Mouse (Mus musculus): Measurements from ENCODE around the gene Tubd1.

Gene Tubd1

DNA sequence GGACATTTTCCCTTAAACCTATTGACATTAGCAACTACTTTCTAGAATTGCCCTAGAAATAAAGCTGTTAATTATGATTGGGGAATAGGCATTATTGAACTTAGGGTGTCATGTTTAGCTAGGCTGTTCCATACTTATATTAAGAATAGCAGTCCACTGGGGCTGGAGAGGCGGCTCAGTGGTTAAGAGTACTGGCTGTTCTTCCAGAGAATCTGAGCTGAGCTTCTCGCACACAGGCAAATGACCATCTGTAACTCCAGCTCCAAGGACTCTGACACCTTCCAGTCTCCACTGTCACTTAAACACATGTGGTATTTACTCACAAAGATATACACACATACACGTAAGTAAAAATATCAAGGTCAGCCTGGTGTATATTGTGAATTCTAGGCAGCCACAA, 52.2 kb downstream of the Tubd1 start:
- no peak for TF ChIP-seq GATA4 (IDR thresholded peaks at IDR 0.05; ENCODE audit: insufficient replicate concordance, low read length)

- no peak for TF ChIP-seq GATA4 (IDR thresholded peaks at IDR 0.05; ENCODE audit: insufficient replicate concordance, low read length)
Measured at GRCm38 (mm10) chr11:86598154-86598553, 53.4 kb downstream of the Tubd1 start.

DNA sequence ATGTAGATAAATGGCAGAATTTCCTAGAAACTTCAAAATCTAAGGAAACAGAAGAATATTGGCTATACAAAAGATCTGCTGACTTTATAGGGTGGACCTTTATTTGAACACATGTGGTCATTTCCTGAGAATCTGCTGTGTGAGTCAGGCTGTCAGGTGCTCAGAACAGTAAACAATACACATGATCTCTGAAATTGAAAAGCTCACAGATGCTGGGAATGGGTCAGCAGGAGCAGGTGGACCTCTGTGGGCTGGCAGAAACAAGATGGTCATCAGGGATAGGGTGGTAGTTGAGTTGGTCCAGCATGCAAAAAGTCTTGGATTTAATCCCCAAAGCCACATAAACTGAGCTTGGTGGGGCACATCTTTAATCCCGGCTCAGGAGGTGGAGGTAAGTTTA, 53.8 kb downstream of the Tubd1 start:
- no peak for TF ChIP-seq GATA4 (IDR thresholded peaks at IDR 0.05; ENCODE audit: insufficient replicate concordance, low read length)

DNA sequence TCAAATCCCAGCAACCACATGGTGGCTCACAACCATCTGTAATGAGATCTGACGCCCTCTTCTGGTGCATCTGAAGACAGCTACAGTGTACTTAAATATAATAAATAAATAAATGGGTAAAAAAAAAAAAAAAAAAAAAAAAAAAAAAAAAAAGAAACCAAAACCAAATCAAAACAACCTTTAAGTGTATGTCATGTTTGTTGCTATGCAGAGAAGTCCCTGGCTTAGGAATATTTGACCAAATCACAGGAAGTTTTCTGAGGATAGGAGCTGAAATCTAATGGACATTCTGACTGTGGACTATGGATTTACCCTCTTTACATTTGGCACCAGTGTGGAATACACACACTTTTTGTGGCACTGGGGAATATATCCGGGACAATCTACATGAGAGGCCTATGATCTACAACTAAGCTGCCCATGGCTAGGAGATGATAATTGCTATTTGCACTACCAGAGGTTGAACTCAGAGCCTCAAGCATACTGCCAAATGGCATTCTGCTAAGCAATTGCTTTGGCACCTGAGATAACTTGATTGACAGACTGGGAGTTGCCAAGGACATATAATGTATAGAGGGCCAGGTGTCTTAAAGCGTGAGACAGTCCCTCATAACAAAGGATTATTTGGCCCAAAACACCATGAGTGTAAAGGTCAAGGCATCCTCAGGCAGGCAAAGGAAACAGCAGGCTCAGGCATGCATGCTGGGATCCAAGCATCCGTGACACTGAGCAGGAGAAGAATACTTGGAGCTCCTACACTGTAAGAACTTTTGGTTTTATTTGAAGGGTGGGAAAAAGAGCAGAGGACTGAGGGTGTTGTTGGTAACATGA, 54.8 kb downstream of the Tubd1 start:
- no peak for TF ChIP-seq GATA4 (IDR thresholded peaks at IDR 0.05; ENCODE audit: insufficient replicate concordance, low read length)

DNA sequence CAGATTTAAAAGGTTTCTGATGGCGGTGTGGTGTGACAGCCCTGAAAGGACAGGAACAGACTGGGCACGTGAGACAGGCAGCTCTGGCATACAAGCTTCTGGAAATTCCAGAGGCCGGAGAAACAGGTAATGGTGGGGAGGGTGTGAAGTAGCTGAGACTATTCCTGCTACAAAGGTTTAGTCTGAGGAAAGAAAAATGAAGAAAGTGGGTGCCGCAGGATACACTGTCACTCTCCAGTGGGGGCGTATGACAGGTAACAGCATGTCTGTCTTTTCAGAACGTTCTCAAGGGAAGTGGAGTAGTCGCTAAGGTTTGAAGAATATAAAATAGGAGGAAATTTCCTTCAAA, 55.4 kb downstream of the Tubd1 start:
- no peak for TF ChIP-seq GATA4 (IDR thresholded peaks at IDR 0.05; ENCODE audit: insufficient replicate concordance, low read length)

DNA sequence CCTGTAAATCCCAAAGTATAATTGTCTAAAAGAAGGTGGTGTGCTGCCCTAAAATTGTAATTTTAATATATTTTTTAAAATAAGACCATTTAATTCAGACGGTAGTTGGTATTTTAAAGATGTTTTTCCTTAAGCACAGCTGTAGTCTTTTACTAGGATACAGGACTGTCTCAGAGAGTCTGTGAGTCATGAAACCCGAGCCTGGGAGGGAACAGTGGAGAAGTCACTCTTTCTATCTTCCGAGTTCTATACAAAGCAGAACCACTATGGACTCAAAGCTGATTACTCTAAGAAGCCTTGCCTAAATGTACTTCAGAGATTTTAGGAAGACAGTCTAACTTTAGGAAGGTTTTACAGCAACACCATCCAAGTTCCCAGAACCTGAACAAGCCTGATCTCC, 57.3 kb downstream of the Tubd1 start:
- no peak for TF ChIP-seq GATA4 (IDR thresholded peaks at IDR 0.05; ENCODE audit: insufficient replicate concordance, low read length)

DNA sequence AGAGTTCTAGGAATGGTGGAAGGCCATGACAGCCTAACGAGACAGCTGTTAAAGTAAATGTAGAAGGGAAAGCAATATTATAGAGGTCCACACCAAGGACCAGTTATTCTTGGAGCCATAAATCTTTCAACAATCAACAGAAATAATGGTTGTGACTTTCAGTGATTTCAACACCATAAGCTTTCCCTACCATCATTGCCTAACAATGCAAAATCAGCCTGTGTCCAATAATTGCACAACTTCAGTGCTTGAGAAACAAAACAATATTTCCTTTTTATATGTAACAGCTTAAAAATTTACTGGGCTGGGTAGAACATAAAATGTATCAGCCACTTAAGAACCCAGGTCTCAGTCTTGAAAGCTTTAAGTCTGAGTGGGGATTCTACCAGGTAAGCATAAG, 58.9 kb downstream of the Tubd1 start:
- no peak for TF ChIP-seq GATA4 (IDR thresholded peaks at IDR 0.05; ENCODE audit: insufficient replicate concordance, low read length)

DNA sequence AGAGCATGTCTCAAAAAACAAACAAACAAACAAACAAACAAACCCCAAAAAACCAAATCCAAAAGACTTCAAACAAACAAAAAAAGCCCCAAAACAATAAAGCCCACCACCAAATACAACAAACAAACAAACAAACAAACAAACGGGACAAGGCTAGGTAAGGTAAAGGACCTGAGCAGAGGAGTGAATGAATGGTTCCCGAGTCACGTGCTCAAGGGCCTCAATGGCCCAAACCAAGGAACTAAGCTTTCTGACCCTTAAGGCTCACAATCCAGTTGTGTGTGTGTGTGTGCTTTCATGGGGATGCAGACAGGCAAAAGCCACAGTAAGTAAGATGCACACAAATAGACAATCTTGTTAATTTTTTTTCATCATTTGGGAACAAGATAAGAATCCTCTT, 59.5 kb downstream of the Tubd1 start:
- TF ChIP-seq GATA4 (IDR thresholded peaks at IDR 0.05; ENCODE audit: insufficient replicate concordance, low read length) = no peak

DNA sequence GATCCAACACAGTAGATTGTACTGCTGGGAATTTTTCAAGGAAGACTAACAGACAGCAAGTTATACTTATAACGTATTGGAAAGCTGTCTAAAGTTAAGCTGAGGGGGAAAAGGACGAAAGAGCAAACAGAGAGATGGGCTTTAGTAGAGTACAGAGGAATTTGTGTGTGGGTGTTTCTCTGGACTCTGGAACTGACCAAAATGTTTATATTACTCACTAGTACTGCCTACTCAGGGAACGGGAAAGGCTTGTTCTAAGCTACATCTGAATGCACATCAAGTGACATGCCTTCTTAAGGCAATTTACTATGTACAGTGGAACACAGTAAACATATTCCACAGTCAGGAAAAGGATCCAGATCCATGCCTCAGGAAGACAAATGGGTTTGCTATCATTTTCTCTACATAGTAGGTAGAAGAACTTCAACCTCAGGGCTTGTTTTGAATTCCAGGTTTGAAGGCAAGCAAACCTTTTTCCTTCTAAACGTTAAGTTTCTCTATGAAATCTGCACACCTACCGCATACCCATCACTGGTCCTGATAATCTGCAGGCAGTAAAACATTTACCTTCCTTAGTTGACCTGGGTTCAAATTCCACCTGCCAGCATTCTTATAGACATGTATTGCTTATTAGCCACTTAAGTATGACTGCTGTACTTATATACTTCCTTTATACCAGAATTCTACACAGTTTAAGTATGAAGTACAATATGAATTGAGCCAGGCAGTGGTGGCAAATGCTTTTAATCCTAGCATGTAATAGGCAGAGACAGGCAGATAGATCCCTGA, 60.1 kb downstream of the Tubd1 start:
- no peak for TF ChIP-seq GATA4 (IDR thresholded peaks at IDR 0.05; ENCODE audit: insufficient replicate concordance, low read length)

DNA sequence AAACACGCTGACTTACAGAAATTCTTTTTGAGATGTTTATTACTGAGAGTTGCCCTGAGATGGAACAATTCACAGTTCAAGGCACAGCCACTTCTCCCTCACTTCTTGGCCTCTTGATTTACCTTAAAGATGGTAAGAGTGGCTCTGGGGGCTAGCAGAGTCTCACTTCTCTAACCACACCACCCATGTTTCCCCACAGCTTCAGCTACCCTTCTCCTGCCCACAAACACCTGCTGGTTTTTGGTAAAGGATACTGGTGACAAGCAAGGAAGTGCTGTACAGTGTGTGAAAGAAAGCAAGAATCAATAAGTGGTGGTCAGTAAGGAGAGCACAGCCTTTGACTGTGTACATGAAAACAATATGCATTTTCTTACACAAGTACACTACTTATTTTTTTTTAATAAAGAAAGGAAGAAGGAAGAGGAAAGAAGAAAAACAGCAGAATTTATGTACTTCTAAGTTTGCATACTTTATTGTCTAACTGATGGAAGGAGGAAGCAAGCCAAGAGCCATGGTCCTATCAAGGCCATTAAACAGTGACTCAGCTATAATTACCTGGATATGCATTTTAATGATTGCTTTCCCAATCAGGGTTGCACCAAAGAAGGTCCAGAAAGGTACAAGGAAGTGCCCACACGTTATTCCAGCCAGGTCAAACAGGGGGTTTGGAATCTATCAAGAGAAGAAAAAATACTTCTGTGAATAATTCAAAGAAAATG, 62.0 kb downstream of the Tubd1 start:
- TF ChIP-seq GATA4 (IDR thresholded peaks at IDR 0.05; ENCODE audit: insufficient replicate concordance, low read length) = no peak

GRCm38 (mm10) chr11:86607808-86608350, 63.1 kb downstream of the Tubd1 start:
- no peak for TF ChIP-seq GATA4 (IDR thresholded peaks at IDR 0.05; ENCODE audit: insufficient replicate concordance, low read length)

GRCm38 (mm10) chr11:86610239-86610638, 65.4 kb downstream of the Tubd1 start:
- TF ChIP-seq GATA4 (IDR thresholded peaks at IDR 0.05; ENCODE audit: insufficient replicate concordance, low read length) = no peak

DNA sequence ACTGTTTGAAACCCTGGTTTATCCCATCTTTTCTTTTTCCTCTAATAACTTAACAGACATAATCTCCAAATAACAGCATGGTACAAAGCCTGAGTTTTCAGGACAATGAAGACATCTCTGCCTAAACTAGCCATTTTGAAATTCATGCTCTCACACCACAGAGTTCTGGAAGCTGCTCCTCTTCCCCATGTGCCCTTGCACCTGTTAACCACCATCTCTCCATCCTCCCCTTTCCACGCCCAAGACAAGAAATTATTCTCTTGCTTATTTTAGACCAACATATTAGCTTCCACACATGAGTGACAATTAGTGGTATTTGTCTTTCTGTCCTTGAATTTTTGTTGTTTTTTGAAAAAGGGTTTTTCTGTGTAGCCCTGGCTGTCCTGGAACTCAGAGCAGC, 67.2 kb downstream of the Tubd1 start:
- TF ChIP-seq GATA4 (IDR thresholded peaks at IDR 0.05; ENCODE audit: insufficient replicate concordance, low read length) = no peak

GRCm38 (mm10) chr11:86614056-86614530, 69.3 kb downstream of the Tubd1 start:
- no peak for TF ChIP-seq GATA4 (IDR thresholded peaks at IDR 0.05; ENCODE audit: insufficient replicate concordance, low read length)

DNA sequence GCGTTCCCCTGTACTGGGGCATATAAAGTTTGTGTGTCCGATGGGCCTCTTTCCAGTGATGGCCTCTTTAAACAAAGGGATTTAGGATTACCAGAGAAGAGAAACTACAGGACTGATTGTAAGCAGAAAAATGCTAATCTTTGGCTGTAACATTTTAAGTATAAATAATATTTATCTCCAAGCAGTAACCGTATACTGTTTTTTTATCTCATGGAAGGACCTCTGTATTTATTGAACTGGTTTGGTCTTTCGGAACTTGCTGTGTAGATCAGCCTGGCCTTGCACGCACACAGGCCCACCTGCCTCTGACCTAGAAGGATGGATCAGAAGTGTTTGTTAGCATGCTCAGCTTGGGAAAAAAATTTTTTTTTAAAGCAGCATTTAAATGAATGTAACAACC, 69.8 kb downstream of the Tubd1 start:
- TF ChIP-seq GATA4 (IDR thresholded peaks at IDR 0.05; ENCODE audit: insufficient replicate concordance, low read length) = no peak
